Comparison of ENCODE assay signal across 17 mouse cellular contexts in genomic region chr4:151105886-151106285, GRCm38 (mm10). TPM values are rescaled to one million over a fixed set of nuclear protein-coding genes. Genes with fewer than 3 reads are reported as not detected.
A peak's percentile ranks its signal among the peaks of the same experiment; 100 is the strongest.
DNase-seq lines count a peak whose midpoint lies in the region; ATAC-seq and TF ChIP-seq lines count a peak whose summit lies in the region.
"Had no signal": no experiment of that assay in that cellular context is flagged by ENCODE, and none has a peak within 500 bp of the region (broad histone marks: within the 10 kb centered on the region; RNA-seq: fewer than 3 reads in every experiment).

No protein-coding gene starts in this region.

- H3K9ac ChIP-seq in embryonic facial prominence, embryonic 14.5 days (ENCODE audit: low read depth, low read length) = no peak overlapping the region
- no peak overlapping the region; the same call in 1 of the 2 replicates for H3K9ac ChIP-seq in midbrain, embryonic 11.5 days (ENCODE audit: low read length)
- H3K9ac ChIP-seq: liver, embryonic 12.5 days had no signal

- H3K4me1 ChIP-seq in embryonic facial prominence, embryonic 14.5 days (ENCODE audit: control insufficient read depth, insufficient read depth, low read length) = 0 out of 2 replicates have a peak, but pooled peaks cover 3% of the 10 kb centered on the region
- H3K4me1 ChIP-seq in embryonic facial prominence, embryonic 10.5 days = peaks cover 35% of the 10 kb centered on the region
- H3K4me1 ChIP-seq in midbrain, embryonic 11.5 days (ENCODE audit: control insufficient read depth, insufficient read depth, low read length) = peaks cover 21% of the 10 kb centered on the region

- 0 out of 2 replicates have a peak overlapping the region, but pooled peaks have one; percentile 100 for H3K4me2 ChIP-seq in embryonic facial prominence, embryonic 14.5 days (ENCODE audit: low read depth, low read length)
- peak overlapping the region; percentile 90 for H3K4me2 ChIP-seq in midbrain, embryonic 11.5 days
- H3K4me2 ChIP-seq: liver, embryonic 12.5 days had no signal

- no peak for TF ChIP-seq CTCF in layer of hippocampus, adult 2 months (conservative IDR thresholded peaks at IDR 0.05)

- 61% methylated on average over 6 of the region's 6 CpGs for WGBS in embryonic facial prominence, embryonic 14.5 days
- WGBS in embryonic facial prominence, embryonic 10.5 days = 86% methylated on average over 6 of the region's 6 CpGs
- 80% methylated on average over 6 of the region's 6 CpGs for WGBS in midbrain, embryonic 11.5 days

- no peak for DNase-seq in embryonic facial prominence, embryonic 14.5 days (ENCODE audit: low spot score)
- DNase-seq in embryonic facial prominence, embryonic 10.5 days (ENCODE audit: low spot score) = no peak
- DNase-seq in layer of hippocampus, adult 2 months (ENCODE audit: low spot score in 2 of 2) = no peak
- DNase-seq in layer of hippocampus, postnatal 36 days = no peak
- DNase-seq in midbrain, embryonic 11.5 days (ENCODE audit: low spot score, missing footprints) = no peak
- DNase-seq in adrenal gland, postnatal 4 days (ENCODE audit: low spot score in 2 of 2) = no peak
- no peak for DNase-seq in adrenal gland, adult 2 months
- DNase-seq in ovary, postnatal 10 days (ENCODE audit: low spot score) = no peak
- DNase-seq: B cell, adult 2 months; kidney, adult 18-20 months; right cerebral cortex, adult 18-20 months had no signal

- H3K27me3 ChIP-seq in embryonic facial prominence, embryonic 14.5 days (replicated peaks; ENCODE audit: control insufficient read depth, insufficient read depth, low read length) = peaks cover 28% of the 10 kb centered on the region
- peaks cover 50% of the 10 kb centered on the region for H3K27me3 ChIP-seq in embryonic facial prominence, embryonic 10.5 days (replicated peaks; ENCODE audit: low read depth, poor library complexity, severe bottlenecking)
- peaks cover 9% of the 10 kb centered on the region for H3K27me3 ChIP-seq in midbrain, embryonic 11.5 days (ENCODE audit: control insufficient read depth, insufficient read depth, low read length)

- no peak for ATAC-seq in embryonic facial prominence, embryonic 14.5 days (ENCODE audit: low read depth)
- no peak for ATAC-seq in midbrain, embryonic 11.5 days (ENCODE audit: low FRiP score)
- ATAC-seq: liver, embryonic 12.5 days had no signal

- no peak overlapping the region for H3K27ac ChIP-seq in embryonic facial prominence, embryonic 14.5 days (replicated peaks; ENCODE audit: low read depth, low read length)
- H3K27ac ChIP-seq in embryonic facial prominence, embryonic 10.5 days (replicated peaks) = no peak overlapping the region
- H3K27ac ChIP-seq in layer of hippocampus, adult 2 months = peak overlapping the region; percentile 96
- H3K27ac ChIP-seq in midbrain, embryonic 11.5 days (ENCODE audit: low read depth, low read length) = no peak overlapping the region
- H3K27ac ChIP-seq: liver, embryonic 12.5 days had no signal

- H3K36me3 ChIP-seq in embryonic facial prominence, embryonic 14.5 days (ENCODE audit: control insufficient read depth, insufficient read depth, low read length) = no peaks in the 10 kb centered on the region
- H3K36me3 ChIP-seq in embryonic facial prominence, embryonic 10.5 days (replicated peaks) = peaks cover 17% of the 10 kb centered on the region
- H3K36me3 ChIP-seq in midbrain, embryonic 11.5 days (ENCODE audit: control insufficient read depth, insufficient read depth, low read length) = no peaks in the 10 kb centered on the region
- H3K36me3 ChIP-seq: G1E; liver, embryonic 12.5 days had no signal

- no peaks in the 10 kb centered on the region for H3K9me3 ChIP-seq in embryonic facial prominence, embryonic 14.5 days (ENCODE audit: control insufficient read depth, low read length)
- peaks cover 10% of the 10 kb centered on the region; the same call in 1 of the 2 replicates for H3K9me3 ChIP-seq in embryonic facial prominence, embryonic 10.5 days
- no peaks in the 10 kb centered on the region; the same call in 1 of the 2 replicates for H3K9me3 ChIP-seq in midbrain, embryonic 11.5 days (ENCODE audit: control insufficient read depth, low read length)

- no peak overlapping the region for H3K4me3 ChIP-seq in embryonic facial prominence, embryonic 14.5 days (ENCODE audit: low read depth, low read length)
- H3K4me3 ChIP-seq in embryonic facial prominence, embryonic 10.5 days = no peak overlapping the region
- peak overlapping the region; percentile 91 for H3K4me3 ChIP-seq in layer of hippocampus, adult 2 months
- H3K4me3 ChIP-seq in midbrain, embryonic 11.5 days (ENCODE audit: low read depth, low read length) = 0 out of 2 replicates have a peak overlapping the region, but pooled peaks have one; percentile 83
- H3K4me3 ChIP-seq: liver, embryonic 12.5 days had no signal

RNA-seq across cellular contexts. Expression of gene Gm13090, which starts 16.5 kb away (rescaled TPM):
- polyA plus RNA-seq in embryonic facial prominence, embryonic 14.5 days (2014; fragmentation: Nextera tagmentation; extraction: Ambion mirVana) = not detected in 2 replicates
- not detected in 2 replicates for polyA plus RNA-seq in embryonic facial prominence, embryonic 10.5 days (2016; fragmentation: Nextera tagmentation; extraction: Ambion mirVana)
- not detected for total RNA-seq in layer of hippocampus, adult 2 months (2021)
- not detected for total RNA-seq in layer of hippocampus, postnatal 36 days (2021)
- polyA plus RNA-seq in midbrain, embryonic 11.5 days (2014; fragmentation: Nextera tagmentation; extraction: Ambion mirVana) = not detected in 2 replicates
- total RNA-seq in adrenal gland, postnatal 4 days (2021) = not detected
- total RNA-seq in adrenal gland, adult 2 months (2021) = not detected
- not detected in 2 replicates for polyA plus RNA-seq in adrenal gland, adult 2 months (2012; rRNA removed)
- total RNA-seq: G1E; gastrocnemius, postnatal 4 days; layer of hippocampus, adult 18-20 months; left cerebral cortex, postnatal 25 days had no signal
- polyA plus RNA-seq: G1E; liver, embryonic 12.5 days; thymus, postnatal 0 days had no signal

RNA-seq across cellular contexts. Expression of gene Vamp3, which starts 48.1 kb away (rescaled TPM):
- 51.7 and 54.5 TPM in 2 replicates for polyA plus RNA-seq in embryonic facial prominence, embryonic 14.5 days (2014; fragmentation: Nextera tagmentation; extraction: Ambion mirVana)
- 105 and 110 TPM in 2 replicates for polyA plus RNA-seq in embryonic facial prominence, embryonic 10.5 days (2016; fragmentation: Nextera tagmentation; extraction: Ambion mirVana)
- total RNA-seq in layer of hippocampus, adult 2 months (2021) = 10 to 100 TPM; 27.3 to 31.3 TPM
- 10 to 100 TPM; 33.6 to 34.5 TPM for total RNA-seq in layer of hippocampus, postnatal 36 days (2021)
- polyA plus RNA-seq in midbrain, embryonic 11.5 days (2014; fragmentation: Nextera tagmentation; extraction: Ambion mirVana) = 80.3 and 87.9 TPM in 2 replicates
- 10 to 100 TPM; 90.2 to 93.8 TPM for total RNA-seq in adrenal gland, postnatal 4 days (2021)
- total RNA-seq in adrenal gland, adult 2 months (2021) = 10 to 100 TPM; 63.6 to 67.0 TPM
- polyA plus RNA-seq in adrenal gland, adult 2 months (2012; rRNA removed) = 11.4 and 12.7 TPM in 2 replicates

Comparison
In these comparisons a context has a peak if more than half of its experiments do, and no peak if none do; other contexts are left out.
1. H3K4me3 ChIP-seq: peak in layer of hippocampus, adult 2 months (single experiment) and midbrain, embryonic 11.5 days (single experiment); none in embryonic facial prominence, embryonic 14.5 days (single experiment) and embryonic facial prominence, embryonic 10.5 days (single experiment).